Mouse (Mus musculus) layer of hippocampus, adult 9-10 months (tissue): ENCODE data around the gene Il12b.
"Not testable (repeated sequence)": the region's sequence is repeated elsewhere in the genome, so short reads cannot be mapped to it uniquely, and the experiment has no call there.

Experiments used
- DNase-seq: peaks from one replicate; pipeline ENCODE4 v3.0.0; 2022; ENCODE audit warnings: low spot score

Il12b gene

GRCm38 (mm10) chr11:44412276-44412675 lies 12.4 kb downstream of the Il12b start:
- DNase-seq = no peak

- no peak for DNase-seq
Measured at GRCm38 (mm10) chr11:44413371-44413770, 13.5 kb downstream of the Il12b start.

GRCm38 (mm10) chr11:44414605-44415004 lies 14.7 kb downstream of the Il12b start:
- DNase-seq = no peak

GRCm38 (mm10) chr11:44417403-44417802 lies 17.5 kb downstream of the Il12b start:
- DNase-seq = no peak

- DNase-seq = no peak
Measured at GRCm38 (mm10) chr11:44422337-44423111, 22.7 kb downstream of the Il12b start.

GRCm38 (mm10) chr11:44423261-44423660 lies 23.4 kb downstream of the Il12b start:
- no peak for DNase-seq

GRCm38 (mm10) chr11:44423955-44424354 lies 24.1 kb downstream of the Il12b start:
- DNase-seq = no peak

GRCm38 (mm10) chr11:44425006-44425405 lies 25.1 kb downstream of the Il12b start:
- no peak for DNase-seq

GRCm38 (mm10) chr11:44425626-44426025 lies 25.8 kb downstream of the Il12b start:
- no peak for DNase-seq

GRCm38 (mm10) chr11:44427951-44428350 lies 28.1 kb downstream of the Il12b start:
- no peak for DNase-seq

- no peak for DNase-seq
Measured at GRCm38 (mm10) chr11:44430036-44430435, 30.2 kb downstream of the Il12b start.

- DNase-seq = no peak
Measured at GRCm38 (mm10) chr11:44437786-44438185, 37.9 kb downstream of the Il12b start.

GRCm38 (mm10) chr11:44451046-44451445 lies 51.2 kb downstream of the Il12b start:
- no peak for DNase-seq

GRCm38 (mm10) chr11:44452016-44452415 lies 52.2 kb downstream of the Il12b start:
- not testable (repeated sequence) for DNase-seq

GRCm38 (mm10) chr11:44453423-44453822 lies 53.6 kb downstream of the Il12b start:
- DNase-seq = no peak

- no peak for DNase-seq
Measured at GRCm38 (mm10) chr11:44461493-44461892, 61.6 kb downstream of the Il12b start.
